30 mouse cellular contexts compared by ENCODE assay signal in the genomic region with DNA sequence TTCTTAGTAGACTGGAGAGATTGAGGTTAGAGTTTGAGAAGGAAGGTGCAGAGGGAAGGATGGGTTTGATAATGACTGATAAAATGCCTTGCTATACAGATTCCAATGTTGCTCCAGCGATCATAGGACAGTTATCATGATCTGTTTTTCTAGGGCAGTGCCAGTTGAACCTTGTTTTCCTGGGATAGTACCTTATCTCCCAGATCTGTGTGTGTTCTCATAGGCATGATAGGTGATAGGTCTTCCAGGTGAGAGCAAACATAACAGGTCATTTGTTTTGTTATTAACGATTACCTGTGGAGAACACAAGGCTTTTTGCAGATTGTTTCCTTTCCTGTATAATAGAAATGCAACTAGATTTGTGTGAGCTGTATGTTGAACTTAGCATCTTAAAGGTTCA.
"Had no signal": no experiment of that assay in that cellular context is flagged by ENCODE, and none has a peak within 500 bp of the region (broad histone marks: within the 10 kb centered on the region; RNA-seq: fewer than 3 reads in every experiment).

No protein-coding gene starts in this region.

- H3K27me3 ChIP-seq: limb, embryonic 12.5 days; limb, embryonic 13.5 days; limb, embryonic 15.5 days; liver, embryonic 13.5 days; liver, embryonic 15.5 days; lung, embryonic 15.5 days; megakaryocyte, embryonic 14.5 days; midbrain, embryonic 12.5 days; midbrain, embryonic 13.5 days; midbrain, embryonic 15.5 days; neural tube, embryonic 12.5 days had no signal

- H3K36me3 ChIP-seq: limb, embryonic 13.5 days; limb, embryonic 15.5 days; liver, embryonic 13.5 days; liver, embryonic 15.5 days; lung, embryonic 15.5 days; midbrain, embryonic 12.5 days; midbrain, embryonic 15.5 days; neural tube, embryonic 12.5 days had no signal

- H3K27ac ChIP-seq: left cerebral cortex, adult 2 months; limb, embryonic 10.5 days; limb, embryonic 12.5 days; limb, embryonic 13.5 days; limb, embryonic 15.5 days; liver, embryonic 13.5 days; liver, embryonic 14.5 days; liver, embryonic 15.5 days; lung, embryonic 15.5 days; macrophage; midbrain, embryonic 10.5 days; midbrain, embryonic 12.5 days; midbrain, embryonic 13.5 days; midbrain, embryonic 15.5 days; neural tube, embryonic 12.5 days had no signal

- H3K9ac ChIP-seq: limb, embryonic 12.5 days; limb, embryonic 13.5 days; limb, embryonic 15.5 days; liver, embryonic 13.5 days; liver, embryonic 14.5 days; liver, embryonic 15.5 days; lung, embryonic 14.5 days; lung, embryonic 15.5 days; midbrain, embryonic 12.5 days; midbrain, embryonic 13.5 days; midbrain, embryonic 15.5 days; neural tube, embryonic 12.5 days had no signal

- H3K4me3 ChIP-seq: left cerebral cortex, adult 2 months; limb, embryonic 10.5 days; limb, embryonic 12.5 days; limb, embryonic 13.5 days; limb, embryonic 15.5 days; liver, embryonic 13.5 days; liver, embryonic 15.5 days; lung, embryonic 15.5 days; megakaryocyte, embryonic 14.5 days; midbrain, embryonic 10.5 days; midbrain, embryonic 12.5 days; midbrain, embryonic 13.5 days; midbrain, embryonic 15.5 days; myocyte; neural tube, embryonic 12.5 days had no signal

- ATAC-seq: lung, postnatal 0 days; midbrain, embryonic 13.5 days; midbrain, embryonic 15.5 days; midbrain, embryonic 16.5 days had no signal

- DNase-seq: left cerebral cortex, postnatal 4 days; liver; liver, embryonic 13.5 days; lung, adult 18-20 months; lung, adult 2 months; lung, embryonic 14.5 days; lung, postnatal 10 days; lung, postnatal 14 days; lung, postnatal 36 days; lung, postnatal 4 days; midbrain, embryonic 14.5 days had no signal

- H3K4me1 ChIP-seq: limb, embryonic 15.5 days; liver, embryonic 13.5 days; liver, embryonic 15.5 days; lung, embryonic 15.5 days; megakaryocyte, embryonic 14.5 days; midbrain, embryonic 10.5 days; midbrain, embryonic 12.5 days; midbrain, embryonic 13.5 days; midbrain, embryonic 15.5 days; neural tube, embryonic 12.5 days had no signal

- H3K9me3 ChIP-seq: limb, embryonic 10.5 days; limb, embryonic 15.5 days; liver, embryonic 15.5 days; lung, embryonic 15.5 days; midbrain, embryonic 15.5 days had no signal

- H3K4me2 ChIP-seq: limb, embryonic 12.5 days; limb, embryonic 13.5 days; limb, embryonic 15.5 days; liver, embryonic 13.5 days; liver, embryonic 15.5 days; lung, embryonic 14.5 days; lung, embryonic 15.5 days; midbrain, embryonic 11.5 days; midbrain, embryonic 12.5 days; midbrain, embryonic 13.5 days; midbrain, embryonic 15.5 days; neural tube, embryonic 12.5 days had no signal
